Mouse (Mus musculus) erythroid progenitor cell, adult 5-6 weeks (primary cell): ENCODE data around the gene Tff3. TPM values are rescaled to one million over a fixed set of nuclear protein-coding genes. Genes with fewer than 3 reads are reported as not detected.
A peak's percentile ranks its signal among the peaks of the same experiment; 100 is the strongest.

Experiments
- ATAC-seq: replicated peaks from 2 replicates; pipeline ENCODE4 v1.8.0; 2016; ENCODE audit warnings: moderate number of reproducible peaks, mild to moderate bottlenecking, moderate TSS enrichment, inconsistent platforms; ENCODE audit not compliant: poor library complexity, low FRiP score, severe bottlenecking
- total RNA-seq, 2 experiments: library from RNA; stranded (forward) in 1 of 2; stranded (reverse) in 1 of 2; fragments of 150-400 nt in 1 of 2; fragments of 186-747, 209-891 nt in 1 of 2; gene quantifications; 2 replicates each; pipeline versions ENCODE4 v1.2.3 to v1.2.4; 2015 to 2017; ENCODE audit warnings: low replicate concordance in 2 of 2

The Tff3 gene
- total RNA-seq, 2 experiments from 2014 or later = not detected

DNA sequence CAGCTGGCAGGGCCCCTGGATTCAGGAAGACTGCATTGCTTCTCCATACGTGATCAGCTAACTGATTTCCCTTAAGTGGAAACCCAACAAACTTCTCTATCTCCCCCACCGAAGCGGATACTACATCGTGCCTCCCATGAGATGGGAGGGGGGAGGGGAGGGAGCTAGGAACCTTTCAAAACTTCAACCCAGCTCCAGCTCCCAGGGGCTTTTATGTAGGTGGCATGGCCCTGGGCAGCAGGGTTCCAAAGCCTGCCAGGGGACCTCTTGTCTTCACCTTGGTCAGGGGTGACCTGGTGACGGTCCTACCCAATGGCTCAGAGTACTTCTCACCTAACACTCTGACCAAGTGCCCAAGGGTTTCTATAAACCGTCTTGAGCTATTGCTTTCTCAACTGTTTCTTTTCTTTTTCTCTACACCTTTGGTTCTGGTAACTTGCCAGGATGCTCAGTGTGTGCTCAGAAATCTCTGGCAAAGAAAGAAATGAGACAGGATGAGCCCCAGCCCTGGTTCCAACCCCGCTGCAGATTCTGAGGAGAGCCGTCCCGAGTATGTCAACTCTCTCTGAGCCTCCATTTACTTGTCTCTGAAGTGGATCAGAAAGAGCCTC is 633 bp downstream of the Tff3 start:
- no peak for ATAC-seq

DNA sequence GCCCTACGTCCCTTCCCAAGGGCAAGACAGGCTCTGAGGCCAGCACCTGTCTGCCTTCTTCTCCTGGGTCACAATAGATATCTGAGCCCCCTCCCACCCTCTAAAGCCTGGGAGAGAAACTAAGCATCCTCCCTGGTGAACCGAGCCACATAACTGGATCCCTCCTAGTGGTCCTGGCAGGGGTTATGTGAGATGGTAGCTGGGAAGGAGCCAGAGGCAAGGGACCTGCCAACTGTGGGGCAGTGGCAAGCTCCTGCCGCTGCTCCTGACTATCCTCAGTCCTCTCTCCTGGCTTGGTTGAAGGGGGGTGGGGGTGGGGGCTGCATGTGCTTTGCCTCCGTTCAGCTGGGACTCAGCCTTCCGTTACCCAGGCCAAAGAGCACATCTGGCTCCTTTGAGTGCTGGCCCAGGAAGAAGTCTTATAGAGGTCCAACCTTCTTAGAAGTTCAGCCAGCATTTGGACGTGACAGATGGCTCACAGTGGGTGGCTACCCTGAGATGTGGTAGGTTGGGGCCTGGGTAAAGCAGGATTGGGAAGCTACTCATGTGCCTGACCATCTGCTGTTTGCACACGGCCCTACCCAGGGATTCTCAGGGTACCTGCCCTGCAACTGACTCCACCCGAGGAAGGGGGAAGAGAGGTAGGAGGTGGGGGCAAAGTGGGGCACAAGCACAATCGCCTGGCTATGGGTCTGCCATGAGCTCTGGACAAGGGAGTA is 3.7 kb downstream of the Tff3 start:
- no peak for ATAC-seq

DNA sequence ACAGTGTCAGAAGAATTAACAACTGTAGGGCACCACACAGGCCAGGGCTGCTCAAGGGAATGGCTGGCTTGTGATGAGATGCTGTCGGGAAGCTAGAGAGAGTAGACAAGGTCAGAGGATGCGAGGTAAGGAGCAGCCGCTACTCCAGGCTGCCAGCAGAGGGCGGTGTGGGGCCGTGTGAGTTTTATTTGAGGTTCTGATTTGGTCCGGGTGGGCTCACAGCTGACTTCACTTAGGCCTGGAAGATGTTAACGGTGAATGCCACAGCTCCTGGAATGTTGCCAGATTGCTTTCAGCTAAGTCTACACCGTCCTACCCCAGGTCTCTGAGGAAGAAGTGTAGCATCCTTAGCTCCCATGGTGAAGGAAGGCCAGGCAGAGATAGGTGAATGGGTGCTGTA is 7.5 kb downstream of the Tff3 start:
- ATAC-seq = peak; percentile 25; the same call in 1 of the 2 replicates

DNA sequence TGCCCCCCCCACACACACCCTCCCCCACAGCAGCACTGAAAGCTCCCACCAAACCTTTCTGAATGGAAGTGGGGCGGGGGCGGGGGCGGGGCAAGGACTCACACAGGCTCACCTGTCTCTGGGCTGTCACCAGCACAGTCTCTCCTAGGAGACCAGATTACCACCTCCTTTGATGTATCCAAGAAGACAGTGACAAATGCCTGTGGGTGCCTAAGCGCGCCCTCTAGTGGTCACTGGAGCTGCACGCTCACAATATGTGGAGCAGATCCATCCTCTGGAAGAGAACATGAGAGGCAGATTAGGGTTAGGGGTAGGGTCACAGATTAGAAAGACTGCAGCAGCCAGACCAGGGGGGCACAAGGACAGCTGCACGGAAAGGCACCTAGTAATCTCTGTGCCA is 10.0 kb downstream of the Tff3 start:
- peak; percentile 61 for ATAC-seq

DNA sequence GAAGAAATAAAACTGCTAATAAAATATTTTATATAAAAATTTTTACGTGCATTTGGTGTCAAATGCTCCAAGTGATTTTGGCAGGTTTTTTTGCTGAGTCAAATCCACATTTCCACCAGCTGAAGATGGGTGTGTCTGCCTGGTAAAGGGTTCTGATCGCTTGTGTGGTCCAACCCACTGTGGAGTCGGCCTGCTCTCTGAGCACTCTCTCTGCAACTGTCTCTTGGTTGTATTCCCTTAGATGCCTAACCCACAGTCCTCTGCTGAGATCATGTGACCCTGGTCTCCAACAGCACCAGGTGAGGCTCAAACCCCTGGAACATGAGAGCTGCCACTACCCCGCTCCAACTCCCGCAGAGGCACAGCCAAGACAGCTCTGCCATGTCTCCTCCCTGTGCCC is 11.5 kb downstream of the Tff3 start:
- no peak for ATAC-seq

DNA sequence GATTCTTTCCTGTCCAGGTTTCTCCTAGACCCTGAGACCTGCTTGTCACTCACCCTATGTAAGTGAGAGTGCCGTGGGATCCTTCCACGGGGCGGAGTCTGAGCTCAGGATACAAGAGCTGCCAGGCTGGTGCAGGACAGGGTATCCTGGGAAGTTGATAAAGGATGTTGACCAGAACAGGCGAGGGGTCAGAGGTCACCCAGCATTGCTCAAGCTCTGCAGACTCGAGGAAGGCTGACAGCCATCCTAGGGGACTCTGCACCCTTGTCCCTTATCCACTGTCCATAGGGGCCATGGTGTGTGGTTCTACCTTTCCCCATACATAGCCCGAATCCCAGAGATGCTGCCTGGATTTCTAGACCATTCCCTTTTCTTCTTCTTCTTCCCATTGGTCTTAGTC is 13.4 kb downstream of the Tff3 start:
- no peak for ATAC-seq

DNA sequence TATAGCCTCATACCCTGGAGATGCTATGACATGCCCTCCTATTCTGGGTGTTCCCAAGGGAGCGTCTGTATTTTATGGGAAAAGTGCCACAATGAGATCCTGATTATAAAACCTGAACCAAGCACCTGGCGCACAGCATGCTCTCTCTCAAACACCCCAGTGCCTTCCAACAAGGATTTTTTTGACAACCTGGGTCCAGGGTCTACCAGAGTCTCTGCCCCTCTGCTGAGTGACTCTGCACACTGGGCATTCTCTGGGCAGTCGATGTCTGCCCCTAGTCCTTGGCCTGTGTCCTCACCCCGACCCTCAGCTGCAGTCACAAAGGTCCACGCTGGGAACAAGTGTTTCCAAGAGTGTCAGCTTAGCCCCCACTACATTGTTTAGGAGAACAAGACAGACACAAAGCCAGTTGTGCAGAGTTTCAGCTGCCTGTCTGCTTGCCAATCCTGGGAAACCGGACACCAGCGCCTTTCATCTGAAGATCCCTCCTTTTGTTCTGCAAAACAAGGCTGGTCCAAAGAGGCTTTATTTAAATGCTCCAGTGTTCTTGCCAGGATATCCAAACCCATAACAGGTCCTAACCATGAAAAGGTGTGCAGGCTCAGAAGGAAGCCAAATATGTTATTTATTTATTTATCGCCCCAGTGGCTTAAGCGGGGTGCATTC is 16.1 kb downstream of the Tff3 start:
- no peak for ATAC-seq

DNA sequence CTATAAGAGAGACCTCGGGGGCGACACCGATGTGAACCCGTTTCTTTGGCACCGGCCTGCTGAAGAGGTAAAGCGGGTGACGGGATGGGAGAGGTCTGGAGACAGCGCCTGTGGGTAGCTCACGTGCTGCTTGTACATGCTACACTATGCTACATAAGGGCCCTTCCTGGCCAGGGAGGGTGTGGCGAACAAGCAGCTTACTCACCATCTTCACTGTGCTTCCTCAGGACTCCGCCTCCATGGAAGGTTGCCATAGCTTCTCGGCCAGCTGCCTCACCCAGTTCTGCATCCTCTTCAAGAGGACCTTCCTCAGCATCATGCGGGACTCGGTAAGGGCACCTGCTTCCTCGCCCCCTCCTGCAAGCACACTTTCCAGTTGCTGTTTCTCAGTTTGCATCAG is 21.1 kb downstream of the Tff3 start:
- peak; percentile 55; the same call in 1 of the 2 replicates for ATAC-seq

DNA sequence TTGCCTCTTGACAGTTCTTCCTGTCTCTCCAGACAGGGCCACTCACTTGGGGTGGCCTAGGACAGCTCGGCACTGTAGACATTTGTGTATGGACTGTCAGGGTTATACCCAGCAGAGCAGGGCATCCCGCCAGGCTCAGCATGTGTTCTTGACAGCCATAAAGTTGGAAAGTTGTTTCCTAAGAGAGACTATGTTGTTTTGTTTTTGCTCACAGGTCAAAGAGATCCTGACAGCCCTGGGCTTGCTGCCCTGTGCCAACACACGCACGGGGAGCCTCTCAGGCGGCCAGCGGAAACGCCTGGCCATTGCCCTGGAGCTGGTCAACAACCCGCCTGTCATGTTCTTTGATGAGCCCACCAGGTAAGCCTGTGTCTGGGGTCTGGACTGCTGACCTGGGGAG is 25.6 kb downstream of the Tff3 start:
- ATAC-seq = no peak

DNA sequence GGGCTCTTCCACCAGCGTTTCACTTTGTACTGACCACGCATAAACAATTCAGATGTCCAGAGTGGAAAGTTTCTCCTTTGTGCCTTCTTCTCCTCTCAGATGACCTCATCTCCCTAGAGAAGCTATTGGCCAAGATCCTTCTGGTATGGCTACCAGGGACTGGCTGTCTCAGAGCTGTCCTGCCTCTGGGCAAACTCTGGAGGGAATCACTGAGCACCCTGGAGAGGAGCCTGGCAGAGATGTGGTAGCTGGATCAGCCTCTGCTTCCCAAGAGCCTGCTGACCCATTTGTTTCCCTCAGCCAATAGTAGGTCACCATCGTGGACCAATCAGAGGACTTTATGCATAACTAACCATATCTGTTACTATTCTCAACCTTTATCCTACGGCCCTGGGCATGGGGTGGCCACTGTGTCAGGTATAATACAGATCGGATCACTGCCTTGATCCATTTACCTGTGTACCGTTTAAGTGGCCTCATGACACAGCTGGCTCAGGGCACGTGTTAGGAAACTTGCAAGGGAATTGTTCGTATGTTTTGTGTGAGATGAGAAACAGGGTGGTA is 26.4 kb downstream of the Tff3 start:
- ATAC-seq = no peak

DNA sequence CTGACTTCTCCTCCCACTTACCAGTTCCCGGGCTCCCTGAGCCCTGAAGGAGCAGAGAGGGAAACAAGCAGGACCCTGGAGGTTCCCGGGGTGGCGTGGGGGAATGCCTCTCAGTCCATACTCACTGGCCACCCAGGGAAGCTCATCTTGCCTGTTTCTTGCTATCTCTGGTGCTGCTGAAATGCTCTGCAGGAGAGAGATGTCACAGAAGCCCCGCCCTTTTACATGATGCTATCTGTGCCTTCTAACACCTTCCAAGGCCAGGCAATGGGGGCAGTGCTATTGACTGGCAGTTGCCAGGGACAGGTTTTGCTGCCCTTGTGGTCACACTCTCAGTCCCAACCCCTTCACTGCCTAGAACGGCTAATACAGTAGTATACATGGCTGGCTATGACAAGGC is 30.7 kb downstream of the Tff3 start:
- ATAC-seq = peak; percentile 48

DNA sequence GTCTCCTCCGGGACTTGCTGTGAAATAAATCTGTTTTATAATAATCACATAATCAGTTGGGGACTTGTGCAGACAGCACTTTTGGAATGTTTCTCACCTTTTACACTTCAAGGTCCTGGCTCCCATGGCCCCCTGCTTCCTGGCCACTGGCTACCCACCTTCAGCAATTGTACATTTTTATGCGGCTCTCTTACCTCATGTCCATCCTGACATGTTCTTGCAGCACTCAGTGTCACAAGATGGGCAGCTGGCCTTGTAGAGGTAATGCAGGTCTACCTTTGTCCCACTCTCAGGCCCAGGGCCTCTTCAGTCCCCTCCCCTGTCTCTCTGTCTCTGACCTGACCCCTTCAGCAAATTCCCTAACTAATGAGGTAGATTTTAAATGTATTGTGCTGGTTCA is 32.6 kb downstream of the Tff3 start:
- ATAC-seq = no peak

DNA sequence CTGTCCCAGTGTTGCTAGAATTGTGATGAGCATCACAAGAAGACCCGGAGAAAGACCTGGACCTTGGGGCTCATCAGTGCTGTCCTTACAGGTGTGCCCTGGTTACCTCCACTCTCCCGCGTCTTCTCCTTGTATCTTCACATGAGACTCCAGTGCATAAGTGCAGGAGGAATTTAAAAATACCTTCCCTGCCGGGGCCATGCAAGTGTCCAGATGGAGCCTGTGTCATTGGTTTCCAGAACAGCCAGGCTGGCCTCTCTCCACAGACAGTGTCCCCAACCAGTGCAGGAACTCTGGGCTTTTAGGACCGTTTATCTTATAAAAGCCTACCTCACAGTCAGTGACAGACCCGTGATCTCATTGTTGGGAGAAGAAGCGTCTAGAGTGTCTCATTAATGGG is 33.9 kb downstream of the Tff3 start:
- ATAC-seq = no peak

DNA sequence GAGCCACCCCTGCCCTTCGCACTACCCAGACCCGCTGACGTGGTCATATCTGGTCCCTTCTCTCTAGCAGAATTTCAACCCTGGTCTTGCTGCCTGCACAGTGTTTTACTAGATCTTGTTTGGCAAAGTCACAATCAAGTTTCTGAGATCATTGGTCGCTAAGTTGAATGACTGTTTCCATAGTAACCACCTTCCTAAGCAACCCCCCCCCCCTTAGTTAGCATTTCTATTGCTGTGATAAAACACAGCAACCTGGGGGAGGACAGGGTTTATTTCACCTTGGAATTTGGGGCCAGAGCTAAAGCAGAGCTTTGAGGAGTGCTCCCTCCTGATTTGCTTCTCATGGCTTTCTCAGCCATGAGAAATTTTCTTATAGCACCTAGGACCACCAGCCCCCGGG is 34.7 kb downstream of the Tff3 start:
- ATAC-seq = no peak

DNA sequence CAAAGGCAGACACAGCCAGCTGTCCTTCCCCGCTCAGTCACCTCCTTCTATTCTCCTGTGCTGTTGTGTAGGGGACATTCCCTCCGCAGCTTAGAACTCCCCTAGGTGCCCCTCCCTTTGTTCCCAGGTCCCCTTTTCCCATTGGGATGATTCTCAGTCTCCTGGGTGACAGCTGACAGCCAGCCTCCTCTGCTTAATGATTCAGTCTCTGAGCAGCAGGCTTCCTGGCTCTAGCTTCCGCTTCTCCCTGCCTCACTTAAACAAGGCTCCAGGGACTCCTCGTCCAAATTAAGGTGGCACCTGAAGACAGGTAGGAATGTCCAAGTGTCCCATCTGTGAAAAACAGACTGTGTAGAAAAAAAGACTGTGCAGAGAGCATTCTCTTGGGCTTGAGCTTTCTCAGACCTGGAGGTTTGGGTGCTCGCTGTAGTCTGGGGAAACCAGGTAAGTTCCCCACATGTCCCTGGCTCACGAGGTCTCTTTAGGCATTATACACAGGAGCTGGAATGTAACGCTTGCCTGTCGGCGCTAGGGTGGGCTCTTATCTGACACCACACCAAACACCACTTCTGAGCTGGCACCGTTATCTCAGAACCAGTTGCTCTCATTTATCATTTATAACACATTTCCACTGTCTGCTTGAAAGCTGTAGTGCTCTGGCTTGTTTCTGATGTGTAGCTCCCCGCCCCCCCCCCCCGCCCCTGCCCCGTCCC is 38.3 kb downstream of the Tff3 start:
- peak; percentile 86 for ATAC-seq

DNA sequence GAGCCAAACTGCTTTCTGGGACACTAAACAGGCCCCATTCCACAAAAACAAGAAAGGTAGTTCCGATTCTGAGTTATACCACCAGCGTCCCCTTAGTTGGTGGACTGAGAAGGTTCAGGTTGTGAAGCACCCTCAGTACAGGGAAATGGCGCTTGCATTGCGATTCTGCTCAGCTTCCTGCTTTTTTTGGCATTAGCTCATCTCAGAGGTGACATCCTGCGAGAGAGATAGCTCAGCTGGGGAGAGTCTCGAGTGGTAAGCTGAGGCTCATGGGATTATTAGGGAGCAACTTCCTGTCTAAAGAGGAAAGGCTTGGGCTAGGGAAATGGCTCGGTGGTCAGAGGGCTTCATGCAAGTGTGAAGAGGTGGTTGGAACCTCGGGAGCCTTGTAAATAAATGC is 39.6 kb downstream of the Tff3 start:
- ATAC-seq = no peak

DNA sequence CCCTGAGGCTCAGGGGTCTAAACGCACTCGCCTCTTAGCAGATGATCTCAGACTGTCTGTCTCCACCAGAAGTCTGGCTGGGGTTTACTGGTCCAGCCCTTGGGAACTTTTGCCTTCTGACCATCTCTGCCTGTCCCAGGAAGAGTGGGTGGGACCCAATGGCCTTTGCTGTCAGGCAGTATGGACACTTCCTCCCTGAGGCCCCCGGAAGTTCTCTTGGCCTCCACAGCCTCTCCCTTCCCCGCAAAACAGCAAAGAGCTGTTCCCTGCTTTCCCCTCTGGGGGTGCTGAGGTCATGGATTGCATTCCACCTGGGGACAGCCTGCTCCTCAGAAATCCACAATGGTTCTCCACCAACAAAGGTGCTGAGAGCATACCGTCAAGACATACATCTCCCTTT is 40.7 kb downstream of the Tff3 start:
- no peak for ATAC-seq

DNA sequence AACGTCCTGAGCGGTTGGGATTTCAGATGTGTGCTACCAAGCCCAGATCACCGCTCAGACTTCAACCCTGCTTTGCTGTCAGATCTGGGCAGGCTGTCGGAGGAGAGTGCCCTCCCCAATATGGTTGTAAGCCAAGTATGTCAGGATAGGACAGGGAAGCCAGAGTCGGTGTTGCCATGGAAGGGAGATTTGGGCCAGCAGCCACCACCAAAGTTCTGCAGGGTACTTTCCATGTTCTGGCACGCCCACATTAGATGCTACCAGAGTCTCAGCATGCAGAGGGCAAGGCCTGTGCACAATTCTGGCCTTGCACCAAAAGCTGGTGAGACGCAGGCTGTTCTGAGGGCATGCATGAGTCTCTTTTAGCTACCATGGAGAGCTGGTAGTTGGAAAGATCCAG is 43.2 kb downstream of the Tff3 start:
- ATAC-seq = no peak

DNA sequence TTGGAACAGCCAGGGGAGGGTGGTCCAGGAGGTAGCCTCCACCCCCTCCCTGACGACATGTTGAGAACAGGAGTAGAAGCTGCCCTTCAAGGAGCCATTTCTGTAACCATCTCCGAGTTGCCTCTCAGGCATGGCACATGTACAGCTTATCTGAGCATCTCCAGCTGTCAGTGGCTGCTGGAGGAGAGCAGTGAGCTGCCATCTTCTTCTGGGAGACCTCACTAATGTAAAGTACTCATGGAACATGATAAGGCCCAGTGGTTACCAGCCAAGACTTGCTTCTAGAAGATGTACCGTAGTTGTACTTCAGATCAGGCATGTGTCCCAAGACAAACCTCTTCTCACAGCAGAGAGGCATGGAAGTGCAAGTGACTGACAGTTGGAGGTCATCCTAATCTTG is 43.9 kb downstream of the Tff3 start:
- ATAC-seq = peak; percentile 58

DNA sequence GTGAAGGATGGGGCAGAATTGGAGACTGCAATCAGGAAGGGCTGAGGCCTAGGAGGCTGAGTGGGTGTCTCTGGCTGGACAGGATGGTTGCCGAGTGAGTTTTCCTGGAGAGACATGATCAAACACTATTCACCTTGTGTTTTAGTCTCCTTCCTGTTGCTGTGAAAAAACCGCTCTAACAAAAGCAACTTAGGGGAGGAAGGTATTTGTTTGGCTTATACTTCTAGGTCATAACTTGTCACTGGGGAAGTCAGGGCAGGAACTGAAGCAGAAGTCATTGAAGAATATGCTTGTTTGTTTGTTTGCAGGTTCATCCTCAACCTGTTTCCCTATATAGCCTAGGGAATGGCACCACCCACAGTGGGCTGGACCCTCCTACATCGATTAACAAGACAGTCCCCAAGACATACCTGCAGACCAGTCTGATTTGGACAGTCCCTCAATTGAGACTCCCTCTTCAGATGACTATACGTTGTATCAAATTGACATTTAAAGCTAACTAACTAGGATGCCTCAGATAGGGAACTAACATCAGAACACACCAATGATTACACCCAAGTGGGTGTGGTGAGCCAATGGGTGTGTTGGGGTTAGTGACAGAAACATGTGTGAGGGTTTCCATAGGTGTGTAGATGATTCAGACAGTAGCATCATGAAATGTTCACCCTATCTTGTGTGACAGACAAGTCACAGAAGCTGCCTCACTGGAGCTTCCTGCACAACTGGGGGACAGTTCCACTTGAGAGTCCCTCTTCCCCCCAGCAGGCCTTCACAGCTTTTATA is 47.0 kb downstream of the Tff3 start:
- ATAC-seq = peak; percentile 44; the same call in 1 of the 2 replicates
